Mouse (Mus musculus): ENCODE data around the gene Cks1b.

Gene Cks1b

DNA sequence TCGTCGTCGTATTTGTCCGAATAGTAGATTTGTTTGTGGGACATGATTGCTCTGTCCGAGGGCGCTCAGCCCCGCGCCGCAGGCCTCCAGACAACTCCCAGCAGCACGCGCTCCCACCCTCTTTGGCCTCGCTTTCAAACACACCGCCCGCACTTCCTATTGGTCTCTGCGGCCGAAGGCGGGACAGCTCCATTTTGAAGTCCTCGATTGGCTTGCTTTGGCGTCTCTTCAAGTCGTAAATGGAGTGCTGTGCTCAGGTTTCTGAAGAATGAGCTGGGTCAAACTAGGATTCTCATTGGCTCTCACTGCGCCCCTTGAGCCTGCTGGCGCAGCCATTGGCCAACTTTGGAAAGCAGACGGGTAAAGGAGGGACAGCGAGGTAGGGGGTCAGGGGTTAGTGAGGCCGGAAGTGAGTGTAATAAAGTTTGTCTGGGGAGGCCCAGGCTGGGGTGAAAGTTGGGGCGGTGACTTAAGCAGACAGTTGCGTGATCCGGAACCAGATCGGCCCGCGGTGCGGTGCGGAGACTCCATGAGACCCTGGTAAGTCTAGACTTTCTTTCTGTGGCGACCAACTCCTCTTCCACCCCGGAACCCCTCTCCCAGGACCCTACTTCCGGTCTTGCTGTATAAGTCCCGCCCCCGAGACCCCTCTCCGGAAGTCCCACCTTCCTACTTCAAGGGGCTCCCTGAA, at the start of gene Cks1b, which contains the start of gene Shc1:
Gene Cks1b (minus strand): TSS at position 214 of the 691 bp plus-strand sequence.
Gene Shc1 (plus strand): TSS at position 274 of the 691 bp plus-strand sequence.
- no peak for TF ChIP-seq GATA4 (IDR thresholded peaks at IDR 0.05; ENCODE audit: insufficient replicate concordance, low read length)

DNA sequence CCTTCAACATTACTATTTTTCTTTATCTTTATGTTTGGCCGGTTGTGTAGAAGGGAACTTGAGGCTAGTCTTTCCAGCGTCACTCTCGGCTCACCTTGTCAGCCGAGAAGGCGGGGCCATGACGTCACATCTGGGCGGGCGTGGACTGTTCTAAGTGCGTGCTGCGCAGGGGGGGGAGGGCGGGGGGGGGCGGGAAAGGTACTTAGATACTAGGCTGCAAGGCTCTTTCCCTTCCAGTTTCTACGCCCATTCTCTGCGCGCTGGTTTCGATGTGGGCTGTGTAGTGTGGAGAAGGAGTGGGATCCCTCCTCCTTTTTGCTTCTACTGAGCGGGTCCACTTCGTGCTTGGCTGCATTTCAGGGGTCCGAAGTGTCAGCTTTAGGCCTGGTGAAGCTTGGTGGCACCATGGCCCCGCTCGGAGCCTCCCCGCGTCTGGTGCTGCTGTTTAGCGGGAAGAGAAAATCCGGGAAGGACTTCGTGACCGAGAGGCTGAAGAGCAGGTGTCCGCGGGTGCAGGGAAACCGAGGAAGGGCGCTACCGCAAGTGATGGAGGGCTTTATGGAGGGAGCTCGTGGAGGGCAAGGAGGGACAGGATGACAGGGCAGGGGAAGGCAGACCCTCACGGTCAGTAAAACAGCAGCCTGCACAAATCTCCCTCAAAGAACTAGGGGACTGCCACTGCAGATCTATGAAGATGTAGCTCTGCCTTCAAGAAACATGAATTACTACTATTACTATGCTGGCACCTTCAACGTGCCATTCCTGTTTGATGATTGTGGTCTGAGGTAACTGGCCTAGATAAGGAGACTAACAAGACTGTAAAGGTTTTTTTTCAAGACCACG, 41.0 kb upstream of the Cks1b start:
- no peak for TF ChIP-seq GATA4 (IDR thresholded peaks at IDR 0.05; ENCODE audit: insufficient replicate concordance, low read length)

DNA sequence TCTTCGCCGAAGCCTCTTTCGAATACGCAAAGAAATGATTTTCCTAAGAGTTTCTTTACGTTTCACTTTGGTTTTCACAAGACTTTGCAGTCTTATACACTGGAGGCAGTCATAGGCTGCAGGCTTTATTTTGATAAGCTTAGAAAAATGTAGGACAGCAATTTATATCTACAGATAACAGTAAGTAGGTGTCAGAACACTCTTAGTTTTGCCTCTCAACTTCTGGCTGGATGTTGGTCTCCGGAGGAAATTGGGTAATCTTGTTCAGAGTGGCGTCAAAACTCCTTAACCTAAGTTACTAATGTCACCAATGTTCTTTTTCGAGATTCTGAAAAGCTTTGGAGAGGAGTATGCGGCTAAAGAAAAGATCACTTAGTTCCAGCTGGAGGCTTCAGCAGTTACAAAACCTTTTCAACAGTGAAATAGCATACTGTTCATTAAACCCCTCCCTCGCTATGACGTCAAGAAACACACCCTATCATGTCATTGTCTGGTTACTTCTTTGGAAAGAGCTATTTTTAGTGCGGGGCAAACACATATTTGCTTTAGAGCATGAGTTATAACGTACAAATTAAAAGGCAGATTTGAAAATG, 40.3 kb upstream of the Cks1b start:
- TF ChIP-seq GATA4 (IDR thresholded peaks at IDR 0.05; ENCODE audit: insufficient replicate concordance, low read length): no peak

DNA sequence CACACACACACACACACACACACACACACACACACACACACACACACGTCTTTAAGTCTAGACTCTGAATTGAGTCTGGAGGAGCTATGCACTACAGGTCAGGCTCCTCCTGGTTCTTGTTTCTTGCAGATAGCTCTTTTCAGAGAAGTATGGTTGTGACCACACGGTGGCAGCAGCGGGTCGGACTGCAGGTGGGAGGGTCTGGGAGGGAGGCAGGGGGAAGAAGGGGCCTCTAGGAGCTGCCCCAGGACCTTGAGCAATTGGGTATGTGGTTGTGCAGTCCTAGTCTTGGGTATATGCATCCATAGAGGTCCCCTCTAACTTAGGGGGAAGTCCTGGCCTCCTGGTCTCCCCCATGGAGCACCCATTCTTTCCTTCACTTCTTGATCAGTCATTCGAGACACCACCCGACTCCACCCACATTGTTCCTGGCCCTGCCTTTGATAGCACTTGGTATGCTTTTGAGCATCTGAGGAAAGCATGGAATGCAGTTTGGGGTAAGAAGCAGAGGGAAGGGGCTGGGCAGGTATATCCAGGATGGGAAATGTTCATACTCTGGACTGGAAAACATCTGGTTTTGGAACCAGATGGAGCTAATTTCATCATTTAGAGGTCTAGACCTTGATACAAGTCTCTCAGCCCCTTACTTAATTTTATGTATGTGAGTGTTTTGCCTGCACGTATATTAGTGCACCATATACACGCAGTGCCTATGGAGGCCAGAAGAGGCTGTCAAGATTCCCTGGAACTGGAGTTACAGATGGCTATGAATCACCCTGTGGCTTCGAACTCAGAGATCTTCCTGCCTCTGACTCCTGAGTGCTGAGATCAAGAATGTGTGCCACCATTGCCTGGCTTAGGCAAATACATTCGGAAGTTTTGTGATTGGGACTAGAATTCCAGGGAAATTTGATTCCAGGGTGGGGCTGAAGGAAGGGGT, 38.8 kb upstream of the Cks1b start:
- TF ChIP-seq GATA4 (IDR thresholded peaks at IDR 0.05; ENCODE audit: insufficient replicate concordance, low read length): no peak

DNA sequence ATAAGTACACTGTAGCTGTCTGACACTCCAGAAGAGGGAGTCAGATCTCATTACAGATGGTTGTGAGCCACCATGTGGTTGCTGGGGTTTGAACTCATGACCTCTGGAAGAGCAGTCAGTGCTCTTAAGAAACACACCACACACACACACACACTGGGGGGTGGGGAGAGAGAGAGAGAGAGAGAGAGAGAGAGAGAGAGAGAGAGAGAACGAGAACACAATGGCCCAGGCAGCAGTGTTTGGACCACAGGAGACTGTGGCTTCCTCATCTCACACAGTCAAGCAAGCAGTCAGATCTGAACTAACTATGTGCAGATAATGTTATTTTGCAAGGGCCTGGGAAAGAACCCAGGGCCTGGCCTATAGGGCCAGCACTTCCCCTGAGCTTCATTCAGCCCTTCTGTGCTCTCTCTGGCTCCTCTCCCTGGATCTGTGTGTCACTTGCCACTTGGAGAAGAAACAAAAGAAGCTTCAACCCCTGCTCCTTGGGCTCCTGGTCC, 37.7 kb upstream of the Cks1b start:
- TF ChIP-seq GATA4 (IDR thresholded peaks at IDR 0.05; ENCODE audit: insufficient replicate concordance, low read length): no peak

DNA sequence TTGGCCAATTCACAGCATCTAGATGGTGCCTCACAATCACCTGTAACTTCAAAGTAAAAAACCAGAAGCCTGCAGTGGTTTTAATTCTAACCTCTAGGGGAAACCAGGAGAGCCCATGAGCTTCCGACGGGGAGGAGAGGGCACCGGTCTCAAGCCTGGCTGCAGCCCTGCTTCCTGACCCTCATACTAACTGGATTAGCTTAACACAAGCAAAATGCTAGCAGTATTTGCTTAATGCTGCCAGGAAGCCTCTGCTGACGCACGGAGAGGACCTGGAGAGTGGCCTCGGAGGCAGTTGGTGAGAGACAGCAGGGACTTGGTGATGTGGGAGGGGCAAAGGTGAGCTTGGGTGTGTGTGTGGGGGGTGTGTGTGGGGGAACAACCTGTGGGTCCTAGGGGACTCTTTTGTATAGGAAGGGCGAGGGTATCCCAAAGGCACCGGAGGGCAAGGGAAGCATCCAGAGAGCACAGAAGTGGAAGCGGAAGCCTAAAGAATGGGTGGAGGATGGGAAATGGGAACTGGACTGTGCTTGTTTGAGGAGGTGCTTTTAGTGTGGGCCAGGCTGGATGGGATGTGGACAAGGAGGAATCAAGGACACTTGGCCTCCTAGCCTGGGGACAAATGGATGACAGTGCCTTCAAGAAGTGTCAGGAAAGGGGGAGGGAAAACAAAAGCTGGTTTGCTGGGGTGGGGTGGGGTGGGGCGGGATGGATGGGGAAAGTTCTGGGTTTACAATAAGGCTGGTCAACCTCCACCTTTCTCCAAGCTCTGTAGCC, 36.4 kb upstream of the Cks1b start, which contains the start of gene Pmvk:
Gene Pmvk (plus strand): TSS at position 141 of the 777 bp plus-strand sequence.
- TF ChIP-seq GATA4 (IDR thresholded peaks at IDR 0.05; ENCODE audit: insufficient replicate concordance, low read length): no peak

DNA sequence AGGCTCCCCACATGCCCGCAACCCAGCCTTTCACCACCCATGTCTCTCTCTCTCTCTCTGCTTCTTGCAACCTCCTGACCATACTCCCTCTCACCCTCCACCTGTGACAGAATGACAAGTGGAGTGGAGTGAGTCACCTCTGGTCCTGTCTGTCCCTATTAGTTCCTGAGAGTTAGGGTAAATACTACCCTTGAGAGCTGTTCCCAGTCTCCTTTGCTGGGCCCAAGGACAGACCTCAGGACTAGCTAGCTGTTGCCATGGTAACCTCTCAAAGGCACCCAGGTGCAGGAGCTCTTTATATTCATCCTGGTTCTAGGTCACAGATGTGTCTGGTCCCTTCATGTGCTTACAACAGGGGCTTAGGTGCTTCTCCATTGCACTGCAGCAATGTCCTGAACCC, 33.7 kb upstream of the Cks1b start:
- TF ChIP-seq GATA4 (IDR thresholded peaks at IDR 0.05; ENCODE audit: insufficient replicate concordance, low read length): no peak

DNA sequence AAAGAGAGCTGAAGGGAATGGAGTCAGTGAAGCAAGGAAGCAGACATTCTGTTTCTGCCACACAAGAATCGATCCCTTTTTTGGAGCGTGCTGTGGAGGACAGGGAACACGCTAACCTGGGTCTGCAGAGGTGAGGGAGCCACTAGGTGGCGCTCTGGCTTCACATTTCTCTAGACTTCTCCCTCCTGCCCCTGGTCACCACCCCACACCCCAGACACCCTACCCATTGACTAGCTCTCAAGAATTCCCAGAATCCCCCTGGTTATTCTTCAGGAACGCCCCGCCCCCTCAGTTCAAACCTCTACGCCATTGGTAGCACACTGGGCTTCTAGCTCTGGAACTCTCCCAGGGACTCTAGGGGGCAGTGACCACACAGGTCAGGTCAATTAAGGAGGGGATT, 31.4 kb upstream of the Cks1b start:
- TF ChIP-seq GATA4 (IDR thresholded peaks at IDR 0.05; ENCODE audit: insufficient replicate concordance, low read length): no peak

DNA sequence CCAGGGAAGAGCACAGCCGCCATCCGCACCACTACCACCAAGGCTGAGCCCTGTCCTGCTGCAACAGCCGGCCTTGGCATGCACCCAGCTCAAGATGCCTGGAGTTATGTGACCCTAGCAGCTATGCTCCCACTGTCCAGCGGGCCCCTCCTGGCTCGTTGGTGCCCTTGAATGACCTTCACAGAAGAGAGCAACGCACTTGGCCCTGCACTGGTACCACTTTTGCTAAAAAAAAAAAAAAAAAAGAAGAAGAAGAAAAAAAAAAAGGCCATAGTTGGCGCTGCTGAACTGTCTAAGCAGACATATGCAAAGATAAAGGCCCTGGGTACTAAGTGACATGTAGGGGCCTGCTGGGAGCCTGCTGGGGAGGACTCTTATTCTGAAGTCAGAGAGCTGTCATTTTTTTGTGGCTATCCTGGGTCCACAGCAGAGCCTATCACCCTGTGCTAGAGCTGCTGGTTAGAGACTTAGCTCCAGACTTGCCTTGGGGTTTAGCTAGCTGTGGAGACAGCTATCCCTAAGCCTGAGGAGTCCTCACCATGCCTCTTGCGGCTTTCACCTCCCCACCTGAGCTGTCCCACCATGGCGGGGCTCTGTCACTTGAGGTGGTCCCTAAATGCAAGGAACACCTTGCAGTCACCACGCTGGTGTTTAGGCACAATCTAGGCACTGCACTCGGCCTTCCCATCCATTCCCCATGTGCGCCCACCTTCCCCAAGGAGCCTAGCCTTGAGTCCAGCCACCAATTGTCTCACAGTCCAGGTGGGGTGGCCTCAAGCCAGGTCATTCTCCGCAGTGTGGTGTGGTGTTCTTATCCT, 30.7 kb upstream of the Cks1b start:
- no peak for TF ChIP-seq GATA4 (IDR thresholded peaks at IDR 0.05; ENCODE audit: insufficient replicate concordance, low read length)

DNA sequence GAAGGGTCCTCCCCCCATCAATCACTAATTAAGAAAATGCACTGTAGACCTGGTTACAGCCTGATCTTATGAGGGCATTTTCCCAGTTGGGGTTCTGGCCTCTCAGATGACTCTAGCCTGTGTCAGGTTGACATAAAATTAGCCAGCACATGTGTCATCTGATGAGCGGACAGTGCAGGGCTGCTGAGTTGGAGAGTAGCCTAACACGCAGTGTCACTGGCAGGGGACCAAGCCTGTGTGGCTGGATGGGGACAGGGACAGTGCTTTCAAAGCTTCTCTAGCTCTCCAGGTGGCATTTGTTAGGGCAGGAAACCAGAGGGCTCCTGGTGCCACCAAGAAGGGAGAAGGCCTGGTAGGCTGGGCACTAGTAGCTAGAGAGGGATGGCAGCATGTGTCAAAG, 22.5 kb upstream of the Cks1b start:
- no peak for TF ChIP-seq GATA4 (IDR thresholded peaks at IDR 0.05; ENCODE audit: insufficient replicate concordance, low read length)

DNA sequence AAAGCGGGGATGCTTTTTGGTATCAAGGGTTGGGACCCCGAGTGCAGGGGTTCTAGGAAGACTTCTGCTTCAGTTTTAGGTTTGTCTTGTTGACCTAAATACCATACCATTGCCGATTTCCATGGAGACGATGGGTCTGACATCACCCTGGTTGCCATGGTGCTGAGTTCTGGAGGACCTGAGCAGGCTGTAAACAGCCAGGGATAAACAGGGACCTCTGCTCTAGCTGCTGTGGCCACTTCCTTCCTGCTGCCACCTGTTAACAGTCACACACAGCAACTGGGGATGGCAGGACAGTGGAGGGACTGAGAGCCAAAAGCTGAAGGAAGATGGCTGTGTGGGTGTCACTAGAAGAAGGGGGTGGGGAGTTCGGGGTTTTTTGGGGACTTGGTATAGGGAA, 19.1 kb upstream of the Cks1b start:
- no peak for TF ChIP-seq GATA4 (IDR thresholded peaks at IDR 0.05; ENCODE audit: insufficient replicate concordance, low read length)

DNA sequence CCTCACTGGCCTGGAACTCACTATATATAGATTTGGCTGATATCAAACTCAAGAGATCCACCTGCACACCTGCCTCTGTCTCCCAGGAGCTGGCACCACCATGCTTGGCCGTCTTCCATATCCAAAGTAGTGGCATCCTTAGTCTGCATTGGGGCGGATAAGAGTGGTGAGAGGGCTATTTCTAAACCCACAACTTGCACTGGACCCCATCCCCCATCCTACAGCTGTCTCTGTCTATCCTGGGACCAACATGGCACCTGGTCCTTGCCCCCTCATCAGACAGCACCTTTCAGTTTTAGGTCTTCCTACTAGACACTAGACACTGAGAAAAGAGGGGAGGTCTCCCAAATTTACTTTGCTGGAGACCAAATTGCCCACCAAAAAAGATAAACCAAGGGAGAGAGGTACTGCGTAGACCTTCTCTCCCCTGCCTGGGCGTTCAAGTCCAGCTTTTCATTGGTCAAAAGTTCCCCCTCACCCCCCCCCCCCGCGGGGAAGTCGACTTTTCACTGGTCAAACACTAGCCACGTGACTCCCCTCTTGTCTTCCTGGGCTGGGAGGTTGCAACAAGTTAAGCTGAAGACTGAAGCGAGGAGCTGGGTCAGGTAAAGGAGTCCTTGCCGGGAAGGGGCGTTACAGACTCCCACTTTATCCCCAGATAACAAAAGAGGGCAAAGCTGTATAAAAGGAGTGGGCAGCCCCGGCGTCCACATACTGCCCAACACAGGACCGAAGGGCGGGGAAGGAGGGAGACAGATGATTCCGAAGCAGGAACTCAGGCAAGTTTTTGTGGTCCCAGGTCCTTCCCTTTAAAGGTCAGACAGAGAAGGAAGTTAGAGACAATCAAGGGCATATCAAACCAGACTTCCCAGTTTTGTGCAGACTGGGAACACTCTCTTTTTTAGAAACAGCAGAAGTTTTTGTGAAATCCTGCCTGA, 18.3 kb upstream of the Cks1b start, which contains the start of gene Pbxip1:
Gene Pbxip1 (plus strand): TSS at position 531 of the 938 bp plus-strand sequence.
- TF ChIP-seq GATA4 (IDR thresholded peaks at IDR 0.05; ENCODE audit: insufficient replicate concordance, low read length): no peak

All from liver, adult (tissue).